Mouse (Mus musculus) embryonic facial prominence, embryonic 14.5 days (tissue): Measurements from ENCODE around the gene Ccdc69. TPM values are rescaled to one million over a fixed set of nuclear protein-coding genes. Genes with fewer than 3 reads are reported as not detected.

Experiments
- ATAC-seq: fragments of 200-750 bp; cut with Nextera tagmentation; 2 replicates; pipeline ENCODE4 v1.8.0; 2017; ENCODE audit warnings: low read depth, moderate number of reproducible peaks, moderate TSS enrichment
- DNase-seq: peaks from one replicate; pipeline ENCODE4 v3.0.0-alpha.2; 2015; ENCODE audit warnings: low spot score
- H3K27ac ChIP-seq: fragments of 300-500 bp; sonication (generic); replicated peaks from 2 replicates; pipeline ENCODE4 v1.5.1; 2014; ENCODE audit warnings: low read depth, mild to moderate bottlenecking, low read length, moderate library complexity
- H3K27me3 ChIP-seq: fragments of 300-500 bp; sonication (generic); replicated peaks from 2 replicates; pipeline ENCODE4 v1.6.1; 2014; ENCODE audit warnings: low read length; ENCODE audit not compliant: control insufficient read depth, insufficient read depth
- H3K36me3 ChIP-seq: fragments of 300-500 bp; sonication (generic); 2 replicates; pipeline ENCODE4 v1.6.1; 2014; ENCODE audit warnings: low read length, mixed read lengths; ENCODE audit not compliant: control insufficient read depth, insufficient read depth
- H3K4me1 ChIP-seq: fragments of 300-500 bp; sonication (generic); 2 replicates; pipeline ENCODE4 v1.6.1; 2014; ENCODE audit warnings: antibody characterized with exemption, low read length; ENCODE audit not compliant: control insufficient read depth, insufficient read depth
- H3K4me2 ChIP-seq: fragments of 300-500 bp; sonication (generic); 2 replicates; pipeline ENCODE4 v1.6.1; 2014; ENCODE audit warnings: low read depth, mild to moderate bottlenecking, low read length, moderate library complexity, mixed read lengths
- H3K4me3 ChIP-seq: fragments of 300-500 bp; sonication (generic); 2 replicates; pipeline ENCODE4 v1.5.1; 2014; ENCODE audit warnings: low read depth, mild to moderate bottlenecking, low read length
- H3K9ac ChIP-seq: fragments of 300-500 bp; sonication (generic); 2 replicates; pipeline ENCODE4 v1.6.1; 2014; ENCODE audit warnings: low read depth, mild to moderate bottlenecking, low read length, moderate library complexity, mixed read lengths
- H3K9me3 ChIP-seq: fragments of 300-500 bp; sonication (generic); 2 replicates; pipeline ENCODE4 v1.6.1; 2016; ENCODE audit warnings: low read length; ENCODE audit not compliant: control insufficient read depth
- WGBS: fragments of 180-500 bp; shearing (Covaris S2); extraction: QIAGEN DNeasy Blood & Tissue Kit; methylation state at CpG from one replicate; pipeline ENCODE4 v1.1.7; 2014; 5-methylcytosine and 5-hydroxymethylcytosine counted together
- polyA plus RNA-seq: library from polyadenylated mRNA; unstranded; fragments of >200 nt; fragmentation: Nextera tagmentation; extraction: Ambion mirVana; gene quantifications from 2 replicates; pipeline ENCODE4 v1.2.1, GENCODE M21; 2014

Ccdc69 gene
- polyA plus RNA-seq, 1 experiment from 2014 or later = 2.7 TPM

DNA sequence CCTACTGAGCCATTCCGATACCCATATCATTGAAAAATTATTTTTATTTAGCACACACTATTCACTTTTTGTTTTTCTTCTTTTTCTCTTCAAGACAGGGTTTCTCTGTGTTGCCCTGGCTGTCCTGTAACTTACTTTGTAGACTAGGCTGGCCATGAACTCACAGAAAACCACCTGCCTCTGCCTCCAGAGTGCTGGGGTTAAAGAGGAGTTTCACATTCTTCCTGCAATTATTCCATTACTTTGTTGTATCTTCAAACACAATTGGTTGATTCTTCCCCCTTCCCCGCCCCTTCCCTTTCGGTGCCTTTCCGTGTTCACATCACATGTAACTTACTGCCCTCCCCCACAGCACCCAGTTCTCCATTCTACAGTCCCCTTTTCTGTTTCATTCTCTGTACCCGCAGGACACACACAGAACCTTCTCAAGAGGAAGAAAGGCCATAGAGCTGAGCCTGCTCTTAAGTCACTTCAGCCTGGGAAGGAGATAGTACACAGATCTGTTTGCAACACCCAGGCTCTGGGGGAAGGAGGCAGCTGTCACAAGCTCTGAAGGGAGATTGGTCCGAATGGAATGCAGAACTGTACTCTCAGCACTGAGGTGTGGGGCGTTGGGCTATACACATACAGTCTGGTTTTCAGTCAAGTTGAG is 35.4 kb upstream of the Ccdc69 start:
- ATAC-seq (no peak), DNase-seq (peak; percentile 22)
- no peak overlapping the region for H3K4me2 ChIP-seq
- no peak overlapping the region for H3K27ac ChIP-seq
- H3K9ac ChIP-seq = no peak overlapping the region
- no peaks in the 10 kb centered on the region for H3K9me3 ChIP-seq
- 61% methylated on average over 7 of the region's 7 CpGs for WGBS
- no peaks in the 10 kb centered on the region for H3K4me1 ChIP-seq
- H3K27me3 ChIP-seq = no peaks in the 10 kb centered on the region
- no peak overlapping the region for H3K4me3 ChIP-seq
- H3K36me3 ChIP-seq = peaks cover 7% of the 10 kb centered on the region; the same call in 1 of the 2 replicates

- WGBS = 70% methylated on average over 7 of the region's 7 CpGs
- ATAC-seq (no peak), DNase-seq (no peak)
- Histone ChIP-seq H3K36me3 (peaks cover 7% of the 10 kb centered on the region; the same call in 1 of the 2 replicates), H3K9me3 (no peaks in the 10 kb centered on the region), H3K27me3 (no peaks in the 10 kb centered on the region), H3K4me1 (no peaks in the 10 kb centered on the region), H3K4me3 (no peak overlapping the region), H3K27ac (no peak overlapping the region), H3K4me2 (no peak overlapping the region), H3K9ac (no peak overlapping the region)
Observed at GRCm38 (mm10) chr11:55110566-55111169, 32.7 kb upstream of the Ccdc69 start.

GRCm38 (mm10) chr11:55109521-55110300 is 31.8 kb upstream of the Ccdc69 start:
- peaks cover 7% of the 10 kb centered on the region; the same call in 1 of the 2 replicates for H3K36me3 ChIP-seq
- ATAC-seq = no peak
- H3K4me3 ChIP-seq = no peak overlapping the region
- H3K27ac ChIP-seq = no peak overlapping the region
- H3K4me2 ChIP-seq = no peak overlapping the region
- H3K9me3 ChIP-seq = no peaks in the 10 kb centered on the region
- no peaks in the 10 kb centered on the region for H3K4me1 ChIP-seq
- no peak for DNase-seq
- WGBS = 93% methylated on average over 7 of the region's 7 CpGs
- H3K27me3 ChIP-seq = no peaks in the 10 kb centered on the region
- no peak overlapping the region for H3K9ac ChIP-seq

- Histone ChIP-seq H3K27me3 (no peaks in the 10 kb centered on the region), H3K4me2 (no peak overlapping the region), H3K4me1 (no peaks in the 10 kb centered on the region), H3K9me3 (no peaks in the 10 kb centered on the region), H3K4me3 (no peak overlapping the region), H3K9ac (no peak overlapping the region), H3K27ac (no peak overlapping the region), H3K36me3 (peaks cover 7% of the 10 kb centered on the region; the same call in 1 of the 2 replicates)
- WGBS = 86% methylated on average over 1 of the region's 1 CpGs
- no peak for ATAC-seq
- no peak for DNase-seq
Observed at GRCm38 (mm10) chr11:55106636-55107035, 28.7 kb upstream of the Ccdc69 start.

DNA sequence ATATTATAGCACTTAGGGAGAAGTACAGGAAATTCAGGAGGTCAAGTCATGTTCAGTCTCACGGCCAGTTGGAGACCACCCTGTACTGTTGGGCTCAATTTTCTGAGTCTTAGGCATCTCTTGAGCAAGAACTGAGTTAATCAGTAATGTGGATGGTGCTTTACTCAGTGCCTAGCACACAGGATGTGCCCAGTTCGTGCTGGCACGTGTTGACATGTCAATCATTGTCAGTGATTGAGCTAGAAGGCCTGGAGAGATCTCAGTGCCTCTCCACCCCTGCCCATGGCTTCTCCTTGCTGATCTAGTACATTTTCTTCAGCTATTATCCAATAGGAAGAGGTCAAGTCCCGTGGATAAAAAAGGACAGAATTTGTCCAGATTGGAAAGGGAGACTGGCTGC is 27.5 kb upstream of the Ccdc69 start:
- H3K4me3 ChIP-seq = no peak overlapping the region
- H3K36me3 ChIP-seq = peaks cover 7% of the 10 kb centered on the region; the same call in 1 of the 2 replicates
- ATAC-seq = no peak
- H3K9me3 ChIP-seq = no peaks in the 10 kb centered on the region
- 74% methylated on average over 4 of the region's 4 CpGs for WGBS
- no peaks in the 10 kb centered on the region for H3K4me1 ChIP-seq
- no peak overlapping the region for H3K9ac ChIP-seq
- no peak overlapping the region for H3K4me2 ChIP-seq
- no peaks in the 10 kb centered on the region for H3K27me3 ChIP-seq
- H3K27ac ChIP-seq = no peak overlapping the region
- DNase-seq = no peak

GRCm38 (mm10) chr11:55103229-55103628 is 25.3 kb upstream of the Ccdc69 start:
- ATAC-seq (no peak), DNase-seq (no peak)
- Histone ChIP-seq H3K9me3 (no peaks in the 10 kb centered on the region), H3K4me3 (no peak overlapping the region), H3K36me3 (no peaks in the 10 kb centered on the region), H3K27me3 (no peaks in the 10 kb centered on the region), H3K9ac (no peak overlapping the region), H3K4me2 (no peak overlapping the region), H3K4me1 (no peaks in the 10 kb centered on the region), H3K27ac (no peak overlapping the region)
- 85% methylated on average over 3 of the region's 3 CpGs for WGBS

DNA sequence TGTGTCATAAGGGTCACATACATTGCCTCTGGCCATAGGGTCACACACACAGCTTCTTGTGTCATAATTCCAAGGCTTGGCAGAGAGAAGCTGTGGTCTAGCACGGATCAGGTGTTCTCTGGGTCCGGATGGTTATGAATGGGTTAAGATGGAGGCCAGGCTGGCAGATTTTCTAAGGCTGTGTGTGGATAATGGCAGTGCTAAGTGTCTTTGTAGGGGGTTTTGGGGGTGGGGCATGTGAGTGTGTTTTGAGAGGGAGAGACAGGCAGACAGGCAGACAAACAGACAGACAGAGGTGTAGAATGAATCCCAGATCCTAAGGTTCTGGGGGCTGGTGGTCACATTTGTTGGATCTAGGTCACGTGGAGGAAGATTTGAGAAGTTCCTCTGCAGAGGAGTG is 24.1 kb upstream of the Ccdc69 start:
- Histone ChIP-seq H3K9me3 (no peaks in the 10 kb centered on the region), H3K27ac (no peak overlapping the region), H3K4me1 (0 out of 2 replicates have a peak, but pooled peaks cover 2% of the 10 kb centered on the region), H3K9ac (no peak overlapping the region), H3K4me3 (no peak overlapping the region), H3K36me3 (no peaks in the 10 kb centered on the region), H3K27me3 (no peaks in the 10 kb centered on the region), H3K4me2 (no peak overlapping the region)
- 80% methylated on average over 3 of the region's 3 CpGs for WGBS
- no peak for ATAC-seq
- no peak for DNase-seq

GRCm38 (mm10) chr11:55099868-55100267 is 21.9 kb upstream of the Ccdc69 start:
- Histone ChIP-seq H3K9ac (no peak overlapping the region), H3K9me3 (no peaks in the 10 kb centered on the region), H3K4me1 (0 out of 2 replicates have a peak, but pooled peaks cover 7% of the 10 kb centered on the region), H3K4me3 (no peak overlapping the region), H3K36me3 (no peaks in the 10 kb centered on the region), H3K27ac (no peak overlapping the region), H3K27me3 (no peaks in the 10 kb centered on the region), H3K4me2 (no peak overlapping the region)
- DNase-seq = no peak
- 68% methylated on average over 4 of the region's 4 CpGs for WGBS
- ATAC-seq = no peak
